Mouse (Mus musculus): Measurements from ENCODE around the gene Zbtb26. TPM values are rescaled to one million over a fixed set of nuclear protein-coding genes. Genes with fewer than 3 reads are reported as not detected.

Zbtb26 gene
- total and polyA plus RNA-seq, 3 experiments, result 0.85 to 37.1 (median 25.7) TPM

- Histone ChIP-seq H3K36me3 (replicated peaks) (peaks cover 49% of the 10 kb centered on the region), H3K27me3 (ENCODE audit: insufficient read depth, low read length) (no peaks in the 10 kb centered on the region), H3K4me1 (ENCODE audit: insufficient read depth, low read depth, low read length) (peaks cover 3% of the 10 kb centered on the region; the same call in 1 of the 2 replicates), H3K9me3 (replicated peaks) (no peaks in the 10 kb centered on the region), H3K4me3 (ENCODE audit: low read depth, low read length) (no peak overlapping the region)
- ATAC-seq (ENCODE audit: extremely low read depth, insufficient number of reproducible peaks, low FRiP score, poor library complexity, severe bottlenecking) (no peak), DNase-seq (ENCODE audit: low spot score) (no peak)
- TF ChIP-seq TAL1 (conservative IDR thresholded peaks at IDR 0.05; ENCODE audit: low read depth, low read length) (no peak), GATA1 (IDR thresholded peaks at IDR 0.05; ENCODE audit: borderline replicate concordance, low read length) (no peak), GATA2 (IDR thresholded peaks at IDR 0.05; ENCODE audit: borderline replicate concordance, low read depth, low read length) (no peak), CTCF (IDR thresholded peaks at IDR 0.05; ENCODE audit: low read depth, low read length) (no peak), POLR2AphosphoS5 (IDR thresholded peaks at IDR 0.05; ENCODE audit: insufficient replicate concordance, low read depth, low read length) (no peak)
Observed at GRCm38 (mm10) chr2:37382921-37383320, 60.0 kb downstream of the Zbtb26 start.

Other genes starting within 250 kb of the Zbtb26 start
- not detected in 2 replicates for gene Olfr366, start 231.6 kb downstream of the Zbtb26 start, total RNA-seq (2014; fragmentation: Nextera tagmentation)
- gene Olfr366, start 231.6 kb downstream of the Zbtb26 start, total RNA-seq (2017), result 0.06 and 0.11 TPM in 2 replicates
- gene Olfr366, start 231.6 kb downstream of the Zbtb26 start, polyA plus RNA-seq (2012), result not detected in 2 replicates
- gene Olfr368, start 116.6 kb downstream of the Zbtb26 start, total RNA-seq (2014; fragmentation: Nextera tagmentation), result not detected in 2 replicates
- not detected in 2 replicates for gene Olfr368, start 116.6 kb downstream of the Zbtb26 start, total RNA-seq (2017)
- gene Olfr368, start 116.6 kb downstream of the Zbtb26 start, polyA plus RNA-seq (2012), result not detected in 2 replicates
- gene Pdcl, start 83.8 kb downstream of the Zbtb26 start, total RNA-seq (2014; fragmentation: Nextera tagmentation), result 43.0 and 46.4 TPM in 2 replicates
- 58.4 and 72.6 TPM in 2 replicates for gene Pdcl, start 83.8 kb downstream of the Zbtb26 start, total RNA-seq (2017)
- 13.6 and 22.7 TPM in 2 replicates for gene Pdcl, start 83.8 kb downstream of the Zbtb26 start, polyA plus RNA-seq (2012)
- gene Rc3h2, start 20.2 kb downstream of the Zbtb26 start, total RNA-seq (2014; fragmentation: Nextera tagmentation), result 86.0 and 118 TPM in 2 replicates
- gene Rc3h2, start 20.2 kb downstream of the Zbtb26 start, total RNA-seq (2017), result 58.3 and 68.1 TPM in 2 replicates
- 1.7 and 2.1 TPM in 2 replicates for gene Rc3h2, start 20.2 kb downstream of the Zbtb26 start, polyA plus RNA-seq (2012)
- gene Zbtb6, start within 50 bp of the Zbtb26 start, total RNA-seq (2014; fragmentation: Nextera tagmentation), result 33.8 and 34.4 TPM in 2 replicates
- gene Zbtb6, start within 50 bp of the Zbtb26 start, total RNA-seq (2017), result 43.4 and 48.2 TPM in 2 replicates
- gene Zbtb6, start within 50 bp of the Zbtb26 start, polyA plus RNA-seq (2012), result 0.55 and 0.98 TPM in 2 replicates
- gene Rabgap1, start 144 bp upstream of the Zbtb26 start, total RNA-seq (2014; fragmentation: Nextera tagmentation), result 76.2 and 80.4 TPM in 2 replicates
- gene Rabgap1, start 144 bp upstream of the Zbtb26 start, total RNA-seq (2017), result 83.5 and 101 TPM in 2 replicates
- 2.8 and 4.3 TPM in 2 replicates for gene Rabgap1, start 144 bp upstream of the Zbtb26 start, polyA plus RNA-seq (2012)
- gene Gpr21, start 73.2 kb upstream of the Zbtb26 start, total RNA-seq (2014; fragmentation: Nextera tagmentation), result 5.4 and 5.9 TPM in 2 replicates
- gene Gpr21, start 73.2 kb upstream of the Zbtb26 start, total RNA-seq (2017), result 2.2 and 2.5 TPM in 2 replicates
- gene Gpr21, start 73.2 kb upstream of the Zbtb26 start, polyA plus RNA-seq (2012), result not detected in 2 replicates